Mouse (Mus musculus): ENCODE measurements around the gene Elavl2.

- TF ChIP-seq CTCF (conservative IDR thresholded peaks at IDR 0.05; ENCODE audit: low read length), result no peak
- TF ChIP-seq POU5F1 (IDR thresholded peaks at IDR 0.05; ENCODE audit: borderline replicate concordance, low read length), result no peak
- TF ChIP-seq NANOG (IDR thresholded peaks at IDR 0.05; ENCODE audit: borderline replicate concordance, low read length), result no peak
These were observed 137.7 kb downstream of the Elavl2 start for GRCm38 (mm10) chr4:91262839-91263238.
